Mouse (Mus musculus): ENCODE measurements around the gene Arhgap25.
"Not testable (repeated sequence)": the region's sequence is repeated elsewhere in the genome, so short reads cannot be mapped to it uniquely, and the experiment has no call there.

Arhgap25 gene

GRCm38 (mm10) chr6:87502831-87503286, 30.2 kb downstream of the Arhgap25 start:
- peak; percentile 51 to 62 for DNase-seq

- DNase-seq: no peak
Observed at GRCm38 (mm10) chr6:87502411-87502810, 30.6 kb downstream of the Arhgap25 start.

GRCm38 (mm10) chr6:87500696-87501095, 32.4 kb downstream of the Arhgap25 start:
- DNase-seq: no peak

GRCm38 (mm10) chr6:87499791-87500190, 33.3 kb downstream of the Arhgap25 start:
- peak; percentile 40 to 41 for DNase-seq

- peak; percentile 57 to 63 for DNase-seq
Observed at GRCm38 (mm10) chr6:87496143-87496542, 36.9 kb downstream of the Arhgap25 start.

- peak in 1 of 2 experiments; percentile 33 for DNase-seq
Observed at GRCm38 (mm10) chr6:87494339-87494738, 38.7 kb downstream of the Arhgap25 start.

- peak in 1 of 2 experiments; percentile 49 for DNase-seq
Observed at GRCm38 (mm10) chr6:87487657-87488426, 45.2 kb downstream of the Arhgap25 start.

- no peak for DNase-seq
Observed at GRCm38 (mm10) chr6:87484806-87485205, 48.3 kb downstream of the Arhgap25 start.

GRCm38 (mm10) chr6:87483900-87484289, 49.2 kb downstream of the Arhgap25 start:
- DNase-seq: no peak

- no peak for DNase-seq
Observed at GRCm38 (mm10) chr6:87483224-87483899, 49.7 kb downstream of the Arhgap25 start.

GRCm38 (mm10) chr6:87479291-87479999, 53.6 kb downstream of the Arhgap25 start:
- DNase-seq: no peak

- DNase-seq: no peak
Observed at GRCm38 (mm10) chr6:87478847-87479246, 54.2 kb downstream of the Arhgap25 start.

GRCm38 (mm10) chr6:87475223-87475622, 57.8 kb downstream of the Arhgap25 start:
- DNase-seq: no peak

- DNase-seq: not testable (repeated sequence)
Observed at GRCm38 (mm10) chr6:87470098-87470497, 63.0 kb downstream of the Arhgap25 start.

- no peak for DNase-seq
Observed at GRCm38 (mm10) chr6:87468372-87468771, 64.7 kb downstream of the Arhgap25 start.

- no peak for DNase-seq
Observed at GRCm38 (mm10) chr6:87467373-87467772, 65.7 kb downstream of the Arhgap25 start.

GRCm38 (mm10) chr6:87466221-87466620, 66.8 kb downstream of the Arhgap25 start:
- peak; percentile 43 to 65 for DNase-seq

- DNase-seq: no peak
Observed at GRCm38 (mm10) chr6:87455507-87455906, 77.6 kb downstream of the Arhgap25 start.

- no peak for DNase-seq
Observed at GRCm38 (mm10) chr6:87451771-87452170, 81.3 kb downstream of the Arhgap25 start.

GRCm38 (mm10) chr6:87451016-87451415, 82.0 kb downstream of the Arhgap25 start:
- DNase-seq: peak in 1 of 2 experiments; percentile 39

GRCm38 (mm10) chr6:87449534-87449933, 83.5 kb downstream of the Arhgap25 start:
- no peak for DNase-seq

GRCm38 (mm10) chr6:87447217-87447616, 85.8 kb downstream of the Arhgap25 start:
- DNase-seq: no peak

- DNase-seq: no peak
Observed at GRCm38 (mm10) chr6:87445222-87445621, 87.8 kb downstream of the Arhgap25 start.

Measured in spleen, adult 18-20 months (tissue).